Mouse (Mus musculus) CH12.LX (cell line): ENCODE measurements at regions not wholly inside any gene's neighbourhood (a gene's known extent, or its start where the extent isn't known, plus 50 kb on each side); places are given as distances from the start of the nearest gene placed in this dataset.

ENCODE experiments used
- CTCF ChIP-seq, 2 experiments: IDR thresholded peaks in 1 of 2; conservative IDR thresholded peaks in 1 of 2; 2 replicates each; pipeline ENCODE4 v1.5.1; 2011 to 2012; ENCODE audit warnings: low read depth in 2 of 2, low read length in 2 of 2, improper control_type of control experiment in 1 of 2, inconsistent platforms in 1 of 2, mild to moderate bottlenecking in 1 of 2, moderate library complexity in 1 of 2
- MAX ChIP-seq: IDR thresholded peaks from 2 replicates; pipeline ENCODE4 v1.6.1; 2011; ENCODE audit warnings: low read length, improper control_type of control experiment
- MXI1 ChIP-seq: IDR thresholded peaks from 2 replicates; pipeline ENCODE4 v1.6.1; 2011; ENCODE audit warnings: mild to moderate bottlenecking, low read depth, low read length, improper control_type of control experiment
- POLR2AphosphoS2 ChIP-seq: IDR thresholded peaks from 2 replicates; pipeline ENCODE4 v1.6.1; 2011; ENCODE audit warnings: low read depth, low read length, improper control_type of control experiment
- TBP ChIP-seq: conservative IDR thresholded peaks from 2 replicates; pipeline ENCODE4 v1.6.1; 2011; ENCODE audit warnings: low read depth, low read length, improper control_type of control experiment
- ZC3H11A ChIP-seq: IDR thresholded peaks from 2 replicates; pipeline ENCODE4 v1.6.1; 2012; ENCODE audit warnings: low read depth, mild to moderate bottlenecking, inconsistent platforms, low read length, improper control_type of control experiment

DNA sequence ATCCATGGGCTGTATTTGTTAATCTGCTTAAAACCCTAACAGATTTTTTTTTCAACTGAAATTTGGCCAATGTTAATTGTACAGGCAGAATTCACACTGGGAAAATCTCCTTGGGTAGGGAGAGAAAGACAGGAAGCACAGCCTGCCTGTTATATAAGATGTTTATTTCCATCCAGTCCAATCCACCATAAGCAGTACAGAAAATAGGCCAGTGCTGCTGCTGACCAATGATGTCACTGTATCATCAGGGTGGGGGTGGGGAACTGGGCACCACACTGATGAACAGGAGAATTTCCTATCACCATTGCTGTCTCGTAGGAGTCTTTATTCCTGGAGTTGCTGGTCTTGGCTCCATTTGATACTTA lies 320.0 kb upstream of the Dcn start:
- TF ChIP-seq ZC3H11A (no peak), MXI1 (no peak), CTCF (conservative IDR thresholded peaks at IDR 0.05 in 1 of 2, IDR thresholded peaks at IDR 0.05 in 1 of 2; ENCODE audit: low read depth in 2 of 2, low read length in 2 of 2) (no peak), POLR2AphosphoS2 (no peak), TBP (no peak), MAX (no peak)
